Mouse (Mus musculus) right cerebral cortex, adult 18-20 months (tissue): ENCODE measurements around the gene Akr7a5.

ENCODE experiments used
- DNase-seq: peaks from one replicate; pipeline ENCODE4 v3.0.0; 2022; ENCODE audit warnings: mixed read lengths

Gene Akr7a5

GRCm38 (mm10) chr4:139360761-139361548 is 50.4 kb downstream of the Akr7a5 start:
- no peak for DNase-seq

- DNase-seq, result no peak
Measured at GRCm38 (mm10) chr4:139367336-139367735, 56.8 kb downstream of the Akr7a5 start.
